15 mouse cellular contexts compared by ENCODE assay signal in genomic region chr16:34159576-34159975, GRCm38 (mm10).
DNase-seq lines count a peak whose midpoint lies in the region; ATAC-seq lines count a peak whose summit lies in the region.
"Had no signal": no experiment of that assay in that cellular context is flagged by ENCODE, and none has a peak within 500 bp of the region (broad histone marks: within the 10 kb centered on the region; RNA-seq: fewer than 3 reads in every experiment).

No protein-coding gene starts in this region.

- H3K9ac ChIP-seq in neural tube, embryonic 15.5 days (replicated peaks), result no peak overlapping the region
- H3K9ac ChIP-seq in intestine, embryonic 16.5 days (ENCODE audit: low read depth, low read length), result no peak overlapping the region
- H3K9ac ChIP-seq: hindbrain, embryonic 14.5 days; liver, embryonic 14.5 days; midbrain, embryonic 13.5 days had no signal

- H3K4me1 ChIP-seq in neural tube, embryonic 15.5 days, result no peaks in the 10 kb centered on the region; the same call in 1 of the 2 replicates
- H3K4me1 ChIP-seq in intestine, embryonic 16.5 days (ENCODE audit: control insufficient read depth, insufficient read depth, low read length), result no peaks in the 10 kb centered on the region
- H3K4me1 ChIP-seq: midbrain, embryonic 13.5 days had no signal

- no peak overlapping the region for H3K4me3 ChIP-seq in neural tube, embryonic 15.5 days (replicated peaks)
- H3K4me3 ChIP-seq in intestine, embryonic 16.5 days (ENCODE audit: low read length), result no peak overlapping the region
- H3K4me3 ChIP-seq: midbrain, embryonic 13.5 days had no signal

- H3K4me2 ChIP-seq in neural tube, embryonic 15.5 days, result no peak overlapping the region
- H3K4me2 ChIP-seq in intestine, embryonic 16.5 days (ENCODE audit: low read depth, low read length), result no peak overlapping the region
- H3K4me2 ChIP-seq: hindbrain, embryonic 14.5 days; midbrain, embryonic 13.5 days had no signal

- H3K36me3 ChIP-seq in neural tube, embryonic 15.5 days, result 0 out of 2 replicates have a peak, but pooled peaks cover 5% of the 10 kb centered on the region
- H3K36me3 ChIP-seq in intestine, embryonic 16.5 days (ENCODE audit: control insufficient read depth, insufficient read depth, low read length), result no peaks in the 10 kb centered on the region
- H3K36me3 ChIP-seq: G1E had no signal

- H3K27me3 ChIP-seq in neural tube, embryonic 15.5 days (replicated peaks), result no peaks in the 10 kb centered on the region
- no peaks in the 10 kb centered on the region for H3K27me3 ChIP-seq in intestine, embryonic 16.5 days (replicated peaks; ENCODE audit: control insufficient read depth, insufficient read depth, low read length)
- H3K27me3 ChIP-seq: midbrain, embryonic 13.5 days had no signal

- ATAC-seq in neural tube, embryonic 15.5 days (ENCODE audit: low FRiP score), result no peak
- ATAC-seq in intestine, embryonic 16.5 days, result no peak
- ATAC-seq: forebrain, embryonic 16.5 days; midbrain, embryonic 13.5 days had no signal

- 92% methylated on average over 3 of the region's 3 CpGs for WGBS in neural tube, embryonic 15.5 days
- 87% methylated on average over 3 of the region's 3 CpGs for WGBS in intestine, embryonic 16.5 days

- DNase-seq in adrenal gland, adult (ENCODE audit: inconsistent age in 2 of 2, low spot score in 1 of 2), result peak; percentile 26 to 71
- no peak for DNase-seq in adrenal gland, adult 8-10 months
- peak; percentile 9 to 16 for DNase-seq in heart, postnatal 10 days
- DNase-seq in heart, adult 8-10 months (ENCODE audit: low spot score), result no peak
- DNase-seq in urinary bladder, postnatal 25 days (ENCODE audit: low spot score), result peak; percentile 6
- DNase-seq in urinary bladder, postnatal 36 days (ENCODE audit: low spot score in 2 of 2), result no peak
- DNase-seq: right cerebral cortex, postnatal 4 days; thymus, adult 18-20 months had no signal

- no peak overlapping the region for H3K27ac ChIP-seq in neural tube, embryonic 15.5 days (replicated peaks)
- H3K27ac ChIP-seq in intestine, embryonic 16.5 days (ENCODE audit: low read length), result no peak overlapping the region
- H3K27ac ChIP-seq: hindbrain, embryonic 14.5 days; liver, embryonic 14.5 days; midbrain, embryonic 13.5 days had no signal

- H3K9me3 ChIP-seq in neural tube, embryonic 15.5 days (replicated peaks), result no peaks in the 10 kb centered on the region
- H3K9me3 ChIP-seq in intestine, embryonic 16.5 days (ENCODE audit: control insufficient read depth, low read length), result no peaks in the 10 kb centered on the region
- H3K9me3 ChIP-seq: G1E; midbrain, embryonic 13.5 days had no signal

- intact Hi-C loops in heart, postnatal 10 days (cut with DNase I), result no loop called here

Comparison
In these comparisons a context has a peak if more than half of its experiments do, and no peak if none do; other contexts are left out.
1. DNase-seq: peak in adrenal gland, adult (2 of 2), heart, postnatal 10 days (2 of 2) and urinary bladder, postnatal 25 days (single experiment); none in adrenal gland, adult 8-10 months (single experiment), heart, adult 8-10 months (single experiment) and urinary bladder, postnatal 36 days (0 of 2).